Mouse (Mus musculus): ENCODE data around the gene Il9.
A peak's percentile ranks its signal among the peaks of the same experiment; 100 is the strongest.

GRCm38 (mm10) chr13:56475363-56475762, 6.7 kb downstream of the Il9 start:
- TF ChIP-seq POLR2A (IDR thresholded peaks at IDR 0.05; ENCODE audit: insufficient read depth, low read length), result no peak
- TF ChIP-seq CTCF (IDR thresholded peaks at IDR 0.05; ENCODE audit: low read depth, low read length), result peak; percentile 67
- no peak for TF ChIP-seq EP300 (IDR thresholded peaks at IDR 0.05; ENCODE audit: insufficient read depth, low read depth, low read length)
